Mouse (Mus musculus) midbrain, embryonic 14.5 days (tissue): ENCODE data around the gene Lce1k. TPM values are rescaled to one million over a fixed set of nuclear protein-coding genes. Genes with fewer than 3 reads are reported as not detected.
"Not testable (repeated sequence)": the region's sequence is repeated elsewhere in the genome, so short reads cannot be mapped to it uniquely, and the experiment has no call there.

ENCODE experiments used
- ATAC-seq: fragments of 200-750 bp; cut with Nextera tagmentation; 2 replicates; pipeline ENCODE4 v1.8.0; 2017; ENCODE audit warnings: moderate number of reproducible peaks, moderate library complexity; ENCODE audit not compliant: low FRiP score, low TSS enrichment
- DNase-seq: peaks from one replicate; pipeline ENCODE4 v3.0.0-alpha.2; 2015
- H3K27ac ChIP-seq: fragments of 300-500 bp; sonication (generic); replicated peaks from 2 replicates; pipeline ENCODE4 v1.5.1; 2014; ENCODE audit warnings: mild to moderate bottlenecking, low read depth, low read length, moderate library complexity
- H3K27me3 ChIP-seq: fragments of 300-500 bp; sonication (generic); 2 replicates; pipeline ENCODE4 v1.6.1; 2014; ENCODE audit warnings: low read length, control low read depth, mixed read lengths; ENCODE audit not compliant: control insufficient read depth, insufficient read depth
- H3K36me3 ChIP-seq: fragments of 300-500 bp; sonication (generic); 2 replicates; pipeline ENCODE4 v1.6.1; 2014; ENCODE audit warnings: low read length, control low read depth; ENCODE audit not compliant: control insufficient read depth, insufficient read depth
- H3K4me1 ChIP-seq: fragments of 300-500 bp; sonication (generic); 2 replicates; pipeline ENCODE4 v1.6.1; 2014; ENCODE audit warnings: mild to moderate bottlenecking, antibody characterized with exemption, low read length, control low read depth; ENCODE audit not compliant: control insufficient read depth, insufficient read depth
- H3K4me2 ChIP-seq: fragments of 300-500 bp; sonication (generic); 2 replicates; pipeline ENCODE4 v1.6.1; 2014; ENCODE audit warnings: mild to moderate bottlenecking, low read length, moderate library complexity
- H3K4me3 ChIP-seq: fragments of 300-500 bp; sonication (generic); replicated peaks from 2 replicates; pipeline ENCODE4 v1.5.1; 2014; ENCODE audit warnings: low read depth, low read length
- H3K9ac ChIP-seq: fragments of 300-500 bp; sonication (generic); replicated peaks from 2 replicates; pipeline ENCODE4 v1.6.1; 2014; ENCODE audit warnings: mild to moderate bottlenecking, low read length, moderate library complexity
- H3K9me3 ChIP-seq: fragments of 300-500 bp; sonication (generic); 2 replicates; pipeline ENCODE4 v1.6.1; 2016; ENCODE audit warnings: low read length, control low read depth, mixed read lengths; ENCODE audit not compliant: control insufficient read depth
- WGBS: fragments of 180-500 bp; shearing (Covaris S2); extraction: QIAGEN DNeasy Blood & Tissue Kit; methylation state at CpG from one replicate; pipeline ENCODE4 v1.1.7; 2014; 5-methylcytosine and 5-hydroxymethylcytosine counted together
- polyA plus RNA-seq: library from polyadenylated mRNA; unstranded; fragments of >200 nt; fragmentation: Nextera tagmentation; extraction: Ambion mirVana; gene quantifications from 2 replicates; pipeline ENCODE4 v1.2.1, GENCODE M21; 2014

Lce1k gene
- polyA plus RNA-seq = not detected in 2 replicates

- Histone ChIP-seq H3K9me3 (no peaks in the 10 kb centered on the region), H3K4me3 (no peak within 1 kb of the TSS), H3K27me3 (no peaks in the 10 kb centered on the region), H3K4me2 (no peak within 1 kb of the TSS), H3K36me3 (no peaks in the 10 kb centered on the region), H3K9ac (no peak within 1 kb of the TSS), H3K27ac (no peak within 1 kb of the TSS), H3K4me1 (no peaks in the 10 kb centered on the region)
- DNase-seq = no peak
- no peak for ATAC-seq
These were observed at the start of gene Lce1k for GRCm38 (mm10) chr3:92807791-92808190. TSS of gene Lce1k (minus strand) at chr3:92807891.

- Histone ChIP-seq H3K27ac (no peak within 1 kb of the TSS), H3K36me3 (no peaks in the 10 kb centered on the region), H3K9me3 (no peaks in the 10 kb centered on the region), H3K27me3 (no peaks in the 10 kb centered on the region), H3K4me2 (no peak within 1 kb of the TSS), H3K9ac (no peak within 1 kb of the TSS), H3K4me1 (no peaks in the 10 kb centered on the region), H3K4me3 (no peak within 1 kb of the TSS)
- WGBS = 86% methylated on average over 3 of the region's 3 CpGs
- ATAC-seq (no peak), DNase-seq (no peak)
These were observed 43.5 kb upstream of the Lce1k start, which contains the start of gene Lce1l for GRCm38 (mm10) chr3:92851186-92851585. TSS of gene Lce1l (minus strand) at chr3:92851286.

GRCm38 (mm10) chr3:92827108-92827507, 19.4 kb upstream of the Lce1k start, which contains the start of gene Kprp:
TSS of gene Kprp (minus strand) at chr3:92827247.
- DNase-seq = no peak
- Histone ChIP-seq H3K4me2 (no peak within 1 kb of the TSS), H3K27ac (no peak within 1 kb of the TSS), H3K4me3 (no peak within 1 kb of the TSS), H3K36me3 (no peaks in the 10 kb centered on the region), H3K9ac (no peak within 1 kb of the TSS), H3K9me3 (no peaks in the 10 kb centered on the region), H3K4me1 (no peaks in the 10 kb centered on the region), H3K27me3 (no peaks in the 10 kb centered on the region)
- 60% methylated on average over 1 of the region's 1 CpGs for WGBS
- no peak for ATAC-seq

- ATAC-seq = no peak
- Histone ChIP-seq H3K9ac (no peak overlapping the region), H3K27ac (no peak overlapping the region), H3K36me3 (no peaks in the 10 kb centered on the region), H3K4me3 (no peak overlapping the region), H3K27me3 (no peaks in the 10 kb centered on the region), H3K4me2 (no peak overlapping the region), H3K9me3 (no peaks in the 10 kb centered on the region), H3K4me1 (no peaks in the 10 kb centered on the region)
- 34% methylated on average over 1 of the region's 1 CpGs for WGBS
- no peak for DNase-seq
These were observed 18.1 kb upstream of the Lce1k start for GRCm38 (mm10) chr3:92825808-92826207.

GRCm38 (mm10) chr3:92816036-92816435, 8.3 kb upstream of the Lce1k start:
- H3K4me1 ChIP-seq, H3K4me3 ChIP-seq, H3K9me3 ChIP-seq, ATAC-seq, H3K27ac ChIP-seq, DNase-seq, H3K36me3 ChIP-seq, H3K27me3 ChIP-seq, H3K9ac ChIP-seq, H3K4me2 ChIP-seq: not testable (repeated sequence)
- 94% methylated on average over 2 of the region's 2 CpGs for WGBS

GRCm38 (mm10) chr3:92815581-92815980, 7.9 kb upstream of the Lce1k start:
- H3K4me3 ChIP-seq = no peak overlapping the region
- no peak for DNase-seq
- no peaks in the 10 kb centered on the region for H3K27me3 ChIP-seq
- 90% methylated on average over 3 of the region's 3 CpGs for WGBS
- no peak overlapping the region for H3K9ac ChIP-seq
- H3K4me1 ChIP-seq = no peaks in the 10 kb centered on the region
- no peak for ATAC-seq
- H3K27ac ChIP-seq = no peak overlapping the region
- H3K9me3 ChIP-seq = no peaks in the 10 kb centered on the region
- H3K4me2 ChIP-seq = no peak overlapping the region
- H3K36me3 ChIP-seq = no peaks in the 10 kb centered on the region

- H3K9ac ChIP-seq = no peak within 1 kb of the TSS
- 94% methylated on average over 1 of the region's 1 CpGs for WGBS
- no peaks in the 10 kb centered on the region for H3K4me1 ChIP-seq
- no peaks in the 10 kb centered on the region for H3K27me3 ChIP-seq
- DNase-seq (no peak), ATAC-seq (no peak)
- H3K27ac ChIP-seq = no peak within 1 kb of the TSS
- no peaks in the 10 kb centered on the region for H3K9me3 ChIP-seq
- no peak within 1 kb of the TSS for H3K4me3 ChIP-seq
- no peak within 1 kb of the TSS for H3K4me2 ChIP-seq
- no peaks in the 10 kb centered on the region for H3K36me3 ChIP-seq
These were observed 17.3 kb downstream of the Lce1k start, which contains the start of gene Lce1j for GRCm38 (mm10) chr3:92790414-92790813. TSS of gene Lce1j (minus strand) at chr3:92790514.

- 77% methylated on average over 1 of the region's 1 CpGs for WGBS
- Histone ChIP-seq H3K9me3 (no peaks in the 10 kb centered on the region), H3K4me1 (no peaks in the 10 kb centered on the region), H3K4me3 (no peak within 1 kb of the TSS), H3K4me2 (no peak within 1 kb of the TSS), H3K9ac (no peak within 1 kb of the TSS), H3K36me3 (no peaks in the 10 kb centered on the region), H3K27me3 (no peaks in the 10 kb centered on the region), H3K27ac (no peak within 1 kb of the TSS)
- no peak for ATAC-seq
- no peak for DNase-seq
These were observed 28.9 kb downstream of the Lce1k start, which contains the start of gene Lce1i for GRCm38 (mm10) chr3:92778799-92779198. TSS of gene Lce1i (minus strand) at chr3:92778899.

- no peaks in the 10 kb centered on the region for H3K36me3 ChIP-seq
- H3K4me2 ChIP-seq = no peak overlapping the region
- no peak overlapping the region for H3K9ac ChIP-seq
- 21% methylated on average over 3 of the region's 3 CpGs for WGBS
- no peak overlapping the region for H3K27ac ChIP-seq
- H3K27me3 ChIP-seq = no peaks in the 10 kb centered on the region
- H3K9me3 ChIP-seq = no peaks in the 10 kb centered on the region
- DNase-seq (peak; percentile 33), ATAC-seq (no peak)
- no peaks in the 10 kb centered on the region for H3K4me1 ChIP-seq
- H3K4me3 ChIP-seq = no peak overlapping the region
These were observed 36.1 kb downstream of the Lce1k start for GRCm38 (mm10) chr3:92771573-92771972.
